Mouse (Mus musculus) adrenal gland (tissue): Measurements from ENCODE around the gene Parl.

Experiments
- intact Hi-C: fragments of 180-260 bp; cut with DNase I; formaldehyde crosslinking; loops from one replicate; pipeline ENCODE4 v1.15.1; 2025
- long read RNA-seq, 2 experiments: library from polyadenylated mRNA; unstranded; transcript quantifications; one replicate each; pipeline ENCODE4 v2.0.0; 2020; ENCODE audit warnings: borderline replicate concordance in 1 of 2; ENCODE audit not compliant: insufficient replicate concordance in 1 of 2

Parl gene
- long read RNA-seq, experiment 1, transcript Parl-201 (10 exons, 1,348 nt): major isoform, 69 of 82 reads
- long read RNA-seq, experiment 1, partial matches to known transcripts: 4 of 82 reads
- long read RNA-seq, experiment 1, other reads (novel, unspliced or antisense): 5 of 82 reads
- long read RNA-seq, experiment 2, transcript Parl-201 (10 exons, 1,348 nt): major isoform, 84 of 91 reads
- long read RNA-seq, experiment 2, partial matches to known transcripts: 0 of 91 reads
- long read RNA-seq, experiment 2, other reads (novel, unspliced or antisense): 5 of 91 reads

DNA sequence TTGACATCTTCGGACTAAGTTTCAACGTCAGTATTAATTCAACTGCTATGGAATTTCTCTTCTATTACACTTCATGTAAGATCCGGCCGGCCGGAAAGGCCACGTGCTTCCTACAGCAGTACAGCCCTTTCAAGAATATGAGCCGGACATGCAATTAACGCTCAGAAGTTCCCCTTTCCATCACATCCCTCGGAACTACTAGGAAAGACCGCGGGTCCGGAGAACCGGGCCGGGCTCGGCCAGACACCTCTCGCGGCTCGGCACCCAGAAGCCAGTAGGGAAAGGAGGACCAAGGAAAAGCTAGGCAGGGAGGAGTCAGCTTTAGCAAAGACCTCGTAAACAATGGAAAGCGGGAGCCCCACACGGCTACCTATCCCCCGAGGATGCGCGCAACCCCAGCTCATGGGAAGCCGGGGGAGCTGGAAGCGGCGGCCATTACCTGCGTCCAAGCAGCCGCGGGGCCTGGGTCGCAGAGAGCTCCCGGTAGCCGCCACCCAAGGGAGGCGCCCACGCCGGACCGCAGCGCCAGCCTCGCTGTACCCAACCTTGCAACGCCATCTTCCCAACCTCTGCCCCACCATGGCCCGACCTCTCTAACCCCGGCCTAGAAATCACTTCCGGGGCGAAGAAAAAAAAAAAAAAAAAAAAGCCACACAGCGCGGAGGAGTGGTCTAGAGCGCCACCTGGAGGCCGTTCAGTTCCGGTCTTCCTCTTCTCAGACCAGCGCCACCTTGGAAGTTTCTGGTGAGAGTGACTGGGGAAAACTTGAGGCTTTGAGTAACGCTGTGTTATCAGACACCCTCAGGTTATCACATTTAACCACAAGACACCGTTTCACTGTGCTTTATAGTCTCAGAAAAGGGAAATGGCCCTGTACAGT, at the start of gene Parl:
TSS of gene Parl (minus strand) at position 618 of the 880 bp plus-strand sequence.
- intact Hi-C loops: loop anchor here (2.0 kb wide), 1 partner anchor 89 kb away; no protein-coding TSS in a partner anchor

DNA sequence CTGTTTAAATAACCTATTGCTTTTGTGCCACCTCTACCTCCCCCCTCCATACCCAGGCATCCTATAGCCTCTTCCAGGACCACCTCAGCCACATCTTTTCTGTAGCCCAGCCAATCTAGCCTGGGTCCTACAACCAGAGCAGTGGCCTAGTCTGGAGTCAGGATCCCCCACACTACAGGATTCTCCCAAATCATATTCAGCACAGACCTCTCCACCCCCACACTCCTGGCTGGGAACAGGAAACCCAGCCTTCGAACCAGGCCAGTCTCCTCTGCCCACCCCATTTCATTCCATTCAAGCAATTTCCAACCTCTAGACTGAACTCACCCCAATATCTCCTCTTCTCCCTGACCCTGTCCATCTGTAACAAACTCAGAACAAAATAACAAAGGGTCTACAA, 43.3 kb upstream of the Parl start:
- intact Hi-C loops: loop anchor here (10.0 kb wide), 1 partner anchor 139 kb away; no protein-coding TSS in a partner anchor

DNA sequence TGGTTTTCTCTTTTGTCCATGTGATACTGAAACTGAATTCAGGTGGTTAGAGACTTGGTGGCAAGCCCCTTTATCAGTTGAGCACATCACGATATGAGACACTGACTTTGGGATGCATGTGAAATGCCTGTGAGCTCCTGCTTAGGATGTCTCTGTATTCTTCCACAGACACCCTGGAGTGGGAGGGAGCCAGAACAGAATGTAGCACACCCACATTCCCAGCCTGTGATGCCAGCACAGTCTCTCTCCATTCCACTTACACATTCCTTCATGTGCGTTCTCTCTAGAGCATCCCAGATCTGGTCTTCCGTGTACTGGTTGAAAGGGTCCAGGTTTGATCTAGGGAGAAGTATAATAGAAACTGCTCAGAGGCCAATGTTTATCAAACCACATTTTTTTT, 36.4 kb upstream of the Parl start:
- intact Hi-C loops: no loop called here

DNA sequence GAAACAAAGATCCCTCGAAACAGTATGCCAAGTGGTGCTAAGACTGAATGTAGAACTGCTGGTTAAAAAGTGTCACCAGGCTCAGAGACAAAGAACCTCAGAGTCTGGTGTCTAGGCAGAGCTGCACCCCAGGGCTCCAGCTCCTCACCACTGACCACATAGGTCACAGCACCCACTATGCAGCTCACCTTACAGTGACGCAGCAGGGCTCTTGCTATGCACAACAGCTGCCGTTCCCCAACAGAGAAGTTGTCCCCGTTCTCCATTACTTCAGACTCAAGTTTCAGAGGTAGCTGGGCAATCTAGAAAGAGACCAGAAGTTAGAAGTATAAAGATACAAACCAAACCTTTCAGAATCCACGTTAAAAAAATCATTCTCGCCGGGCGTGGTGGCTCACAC, 32.7 kb upstream of the Parl start:
- intact Hi-C loops: no loop called here

DNA sequence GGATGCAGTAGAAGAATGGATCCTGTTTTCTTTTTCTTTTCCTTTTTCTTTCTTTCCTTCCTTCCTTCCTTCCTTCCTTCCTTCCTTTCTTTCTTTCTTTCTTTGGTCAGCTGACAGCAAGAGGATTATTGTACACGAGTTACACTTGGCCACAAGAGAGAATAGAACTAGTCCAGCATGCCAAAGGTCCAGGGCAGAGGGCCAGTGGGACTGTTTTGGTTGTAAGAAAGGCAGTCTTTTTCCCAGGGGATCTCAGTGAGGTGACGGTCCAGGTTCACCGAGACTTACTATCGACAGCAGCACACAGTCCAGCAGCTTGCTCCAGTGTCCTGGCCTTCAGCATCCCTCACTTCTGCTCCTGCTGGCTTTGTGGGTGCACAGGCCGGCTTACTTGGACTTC, 26.1 kb upstream of the Parl start:
- intact Hi-C loops: no loop called here

DNA sequence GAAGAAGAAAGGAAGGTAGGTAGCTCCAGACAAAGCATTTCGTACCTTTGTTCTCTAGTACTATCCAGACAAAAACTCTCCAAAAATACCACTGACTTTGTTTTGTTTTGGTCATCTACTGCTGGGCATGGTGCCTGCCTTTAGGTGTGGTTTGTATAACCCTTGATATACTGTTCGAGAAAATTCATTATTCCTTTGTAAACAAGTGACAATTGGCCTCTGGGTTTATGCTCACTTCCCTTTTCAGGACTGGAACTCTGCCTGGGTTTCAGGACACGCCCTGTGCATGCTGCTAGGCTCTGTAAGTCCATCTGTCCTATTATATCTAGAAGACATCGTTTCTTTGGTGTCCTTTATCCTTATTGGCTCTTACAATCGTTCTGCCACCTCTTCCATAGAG, 23.1 kb upstream of the Parl start, which contains the start of gene Cyp2ab1:
TSS of gene Cyp2ab1 (minus strand) at position 119 of the 400 bp plus-strand sequence.
- intact Hi-C loops: no loop called here

DNA sequence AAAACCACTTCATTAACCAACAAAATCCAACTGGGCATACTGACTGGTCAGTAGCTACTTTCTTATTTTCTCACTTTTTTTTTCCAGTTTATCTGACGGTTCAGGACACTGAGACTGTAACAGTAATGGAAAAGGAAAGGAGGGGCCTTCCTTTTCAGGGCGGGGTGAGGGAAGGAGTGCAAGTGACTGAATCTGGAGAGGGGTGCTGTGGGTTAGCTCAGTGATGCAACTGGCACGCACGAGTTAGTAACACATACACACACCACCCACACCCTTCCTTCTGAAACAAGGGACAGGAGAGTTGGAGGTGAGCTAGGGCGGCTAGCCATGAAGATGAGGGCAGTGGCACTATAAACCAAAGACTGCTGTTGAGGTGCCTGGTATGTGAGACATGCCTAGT, 21.7 kb upstream of the Parl start:
- intact Hi-C loops: no loop called here

DNA sequence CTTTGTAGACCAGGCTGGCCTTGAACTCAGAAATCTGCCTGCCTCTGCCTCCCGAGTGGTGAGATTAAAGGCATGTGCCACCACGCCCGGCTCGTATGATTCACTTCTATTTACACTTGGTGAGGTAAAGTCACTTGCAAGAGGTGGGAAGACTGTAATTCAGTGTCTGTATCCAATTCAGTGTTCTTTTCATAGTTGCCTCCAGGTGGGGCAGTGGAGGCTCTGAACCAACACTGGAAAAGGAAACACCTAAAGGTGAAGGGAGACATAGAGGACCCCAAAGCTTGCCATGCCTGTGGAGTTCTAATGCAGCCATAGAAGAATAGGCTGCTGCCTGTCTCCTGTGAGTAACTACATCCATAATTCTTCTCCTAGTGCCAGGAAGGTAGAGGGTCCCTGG, 20.1 kb upstream of the Parl start:
- intact Hi-C loops: no loop called here

DNA sequence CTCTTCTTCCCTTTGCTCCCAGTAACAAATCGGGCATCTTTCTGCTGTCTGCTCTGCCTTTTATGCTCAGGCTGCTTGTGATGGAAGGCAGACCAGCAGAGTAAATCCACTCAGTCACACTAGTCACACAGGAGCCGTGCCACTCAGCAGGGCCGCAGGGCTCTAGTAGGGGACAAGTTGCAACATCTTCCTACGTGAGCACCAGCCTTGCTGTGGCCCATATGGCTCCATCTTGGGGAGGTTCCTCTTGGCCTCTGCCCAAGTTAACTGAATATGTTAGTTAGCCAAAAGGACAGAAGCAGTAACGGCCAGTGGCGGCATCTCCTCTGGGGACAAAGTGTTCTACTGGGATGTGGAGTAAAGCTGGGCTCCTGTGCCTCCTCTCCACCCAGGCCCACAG, 14.6 kb upstream of the Parl start:
- intact Hi-C loops: no loop called here

DNA sequence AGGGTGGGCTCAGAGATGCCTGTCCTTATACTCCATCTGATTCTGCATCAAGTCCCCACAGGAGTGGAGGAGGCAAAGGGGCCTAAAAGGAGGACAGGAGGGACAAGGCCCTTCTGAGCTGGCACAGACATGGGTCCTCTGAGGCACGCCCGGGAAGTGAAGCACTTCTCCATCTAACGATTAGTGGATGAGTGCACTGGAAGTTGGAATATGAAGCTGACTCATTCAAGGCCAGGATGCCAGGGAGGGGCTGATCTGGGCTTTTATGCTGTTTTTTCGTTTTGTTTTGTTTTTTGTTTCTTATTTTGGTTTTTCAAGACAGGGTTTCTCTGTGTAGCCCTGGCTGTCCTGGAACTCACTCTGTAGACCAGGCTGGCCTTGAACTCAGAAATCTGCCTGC, 13.1 kb upstream of the Parl start:
- intact Hi-C loops: no loop called here

DNA sequence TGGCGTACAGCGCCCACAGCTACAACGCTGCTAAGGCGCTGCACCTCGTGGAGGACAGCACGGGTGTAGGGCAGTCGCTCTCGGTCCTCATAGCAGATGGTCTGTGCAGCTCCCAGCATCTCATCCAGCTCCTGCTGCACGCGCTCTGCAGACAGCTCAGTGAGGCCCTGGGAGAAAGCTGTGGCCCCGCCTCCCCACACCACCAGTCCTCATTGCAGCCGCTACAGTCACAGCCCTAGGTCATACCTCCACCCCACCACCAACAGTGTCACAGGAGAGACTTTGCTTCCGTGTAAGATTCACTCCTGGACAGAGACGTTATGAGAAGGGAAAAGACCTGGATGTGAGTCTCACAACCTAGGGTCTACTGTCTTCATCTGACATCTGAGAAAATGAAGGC, 10.1 kb upstream of the Parl start:
- intact Hi-C loops: no loop called here

DNA sequence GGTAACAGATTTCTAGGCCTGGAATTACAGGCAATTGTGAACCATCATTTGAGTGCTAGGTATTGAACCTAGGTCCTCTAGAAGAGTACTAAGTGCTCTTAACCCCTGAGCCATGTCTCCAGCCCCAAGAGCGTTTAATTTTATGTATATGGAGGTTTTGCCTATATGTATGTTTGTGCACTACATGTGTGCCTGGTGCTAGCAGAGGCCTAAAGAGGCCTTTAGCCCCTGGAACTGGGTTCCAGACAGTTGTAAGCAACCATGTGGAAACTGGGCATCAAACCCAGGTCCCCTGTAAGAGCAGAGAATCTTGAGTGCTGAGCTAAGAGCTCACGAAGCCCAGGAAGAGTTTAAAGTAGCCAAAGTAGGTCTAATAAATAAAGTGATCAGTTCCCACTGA, 2.1 kb downstream of the Parl start:
- intact Hi-C loops: no loop called here

DNA sequence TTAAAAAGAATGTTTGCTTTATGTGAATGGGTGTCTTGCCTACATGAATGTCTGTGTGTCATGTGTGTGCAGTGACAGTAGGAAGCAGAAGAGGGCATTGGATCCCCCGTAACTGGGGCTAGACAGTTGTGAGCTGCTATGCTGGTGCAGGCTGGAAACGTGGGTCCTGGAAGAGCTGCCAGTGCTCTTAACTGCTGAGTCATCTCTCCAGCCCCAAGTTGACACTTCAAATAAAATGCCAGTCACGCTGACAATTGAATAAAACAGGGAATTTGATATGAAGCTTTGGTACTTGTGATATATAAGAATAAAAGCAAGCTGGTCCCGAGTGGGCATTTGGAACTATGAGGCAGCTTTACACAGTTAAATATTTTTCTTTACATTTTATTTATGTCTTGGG, 21.9 kb downstream of the Parl start:
- intact Hi-C loops: no loop called here

DNA sequence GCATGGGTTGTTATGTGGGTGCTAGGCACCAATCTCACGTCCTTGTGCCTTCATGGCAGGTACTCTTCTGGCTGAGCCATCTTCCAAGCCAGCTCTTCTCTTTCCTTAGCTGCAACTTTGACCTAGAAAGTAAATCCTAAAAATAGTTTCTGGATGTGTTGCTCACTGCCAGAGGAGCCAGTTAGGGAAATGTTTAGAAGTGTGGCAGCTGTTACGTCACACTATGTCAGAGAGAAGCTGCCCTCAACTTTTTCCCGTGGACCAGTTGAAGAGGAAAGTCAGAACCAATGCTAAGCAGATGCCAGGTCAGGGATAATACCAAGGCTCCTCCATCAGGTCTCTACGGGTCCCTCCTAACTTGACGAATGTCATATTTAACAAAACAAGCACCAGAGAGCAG, 22.8 kb downstream of the Parl start:
- intact Hi-C loops: no loop called here

DNA sequence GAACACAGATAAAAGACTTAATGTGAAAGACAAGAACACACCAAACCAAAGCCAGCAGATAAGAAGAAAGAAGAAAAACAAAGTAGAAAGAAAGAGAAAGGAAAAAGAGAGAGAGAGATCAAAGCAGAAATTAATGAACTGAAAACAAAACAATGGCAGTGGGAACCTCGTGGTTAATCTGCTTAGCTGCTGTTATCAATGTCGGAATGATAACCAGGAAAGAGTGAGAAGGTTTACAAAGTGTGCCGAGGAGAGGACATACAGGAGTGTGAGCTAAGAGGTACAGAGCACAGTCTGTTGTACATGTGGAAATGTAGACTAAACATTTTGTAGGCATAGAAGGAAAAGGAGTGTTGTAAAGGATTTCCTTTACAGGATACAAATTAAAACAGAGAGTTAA, 29.2 kb downstream of the Parl start:
- intact Hi-C loops: no loop called here

DNA sequence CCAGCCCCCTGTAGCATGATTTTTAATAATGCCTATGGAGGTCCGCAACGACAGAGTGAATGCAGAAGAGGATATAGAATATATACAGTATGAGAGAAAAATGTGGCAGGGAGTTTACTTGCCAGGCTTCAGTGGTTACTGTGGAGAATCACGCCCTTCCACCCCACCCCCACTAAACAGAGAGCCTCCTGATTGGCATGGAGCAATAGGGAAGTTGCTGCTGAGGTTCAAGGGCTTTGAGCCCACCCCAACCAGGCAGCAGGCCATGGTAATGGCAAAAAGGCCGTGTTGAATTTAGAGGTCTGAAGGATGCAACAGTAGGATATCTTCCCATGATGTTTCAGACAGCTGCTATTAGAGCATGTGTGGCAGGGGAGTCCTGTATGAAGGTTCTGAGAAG, 30.8 kb downstream of the Parl start:
- intact Hi-C loops: no loop called here

DNA sequence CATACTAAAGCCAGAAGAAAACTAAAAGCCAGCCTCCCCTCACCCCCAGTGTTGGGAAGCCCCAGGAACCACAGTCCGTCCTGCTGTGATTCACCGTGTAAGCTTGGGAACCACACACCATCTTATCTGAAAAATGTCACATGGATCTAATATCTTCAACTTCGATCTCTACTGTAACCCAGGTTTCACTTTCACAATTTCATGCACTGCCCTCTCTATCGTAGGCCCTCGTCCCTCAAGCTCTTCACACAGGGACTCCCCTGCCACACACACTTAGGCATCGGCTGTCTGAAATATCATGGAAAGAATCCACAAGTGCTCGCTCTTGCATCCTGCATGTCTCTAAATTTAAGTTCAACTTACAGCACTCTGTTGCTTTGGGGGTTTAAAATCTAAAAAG, 37.1 kb downstream of the Parl start:
- intact Hi-C loops: no loop called here

DNA sequence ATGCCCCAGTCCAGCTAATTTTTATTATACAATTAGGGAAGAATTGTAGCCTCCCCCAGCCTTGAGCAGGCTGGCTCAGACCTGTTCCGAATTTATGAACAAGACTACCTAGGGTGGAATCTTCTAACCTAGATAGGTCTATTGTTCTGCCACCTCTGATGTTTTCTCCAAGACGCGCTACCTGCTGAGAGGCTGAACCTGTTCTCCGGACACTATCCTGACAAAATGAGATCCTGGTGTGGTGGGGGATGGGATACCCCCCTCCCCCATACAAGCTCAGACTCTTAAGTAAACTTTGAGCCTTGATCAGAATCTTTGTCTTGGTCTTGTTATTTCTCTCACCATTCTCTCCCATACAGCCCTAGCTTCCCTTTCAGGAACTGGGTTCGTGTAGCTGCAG, 44.3 kb downstream of the Parl start:
- intact Hi-C loops: no loop called here

DNA sequence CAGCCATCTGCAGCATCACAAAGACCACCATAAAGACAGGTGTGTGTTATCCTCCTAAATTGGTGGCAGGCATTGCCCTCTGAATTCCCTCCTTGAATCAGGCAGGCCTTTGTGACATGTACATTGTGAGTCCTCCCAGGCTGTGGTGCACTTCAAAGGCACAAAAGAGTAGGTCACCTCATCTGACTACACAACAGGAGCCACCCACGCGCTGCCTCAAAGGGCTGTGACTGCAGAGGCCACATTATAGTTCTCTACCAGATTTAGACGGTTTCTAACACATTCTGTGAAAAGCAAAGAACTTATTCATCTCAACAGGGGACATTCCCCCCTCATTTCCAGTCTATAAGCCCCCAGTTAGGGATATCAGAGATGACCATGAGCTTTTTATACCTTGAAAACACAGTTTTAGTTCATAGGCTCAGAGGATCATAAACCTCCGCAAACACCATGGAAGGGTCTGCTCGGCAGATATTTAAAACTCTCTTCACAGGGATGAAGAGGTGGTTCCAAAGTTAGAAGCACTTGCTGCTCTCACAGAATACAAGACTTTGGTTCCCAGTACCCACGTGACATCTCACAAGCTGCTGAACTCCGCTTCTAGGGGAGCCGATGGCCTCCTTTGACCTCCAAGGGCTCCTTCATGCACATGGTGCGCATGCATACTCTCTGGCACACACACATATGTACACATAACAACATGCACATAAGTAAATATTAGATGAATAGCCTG, 53.6 kb downstream of the Parl start:
- intact Hi-C loops: no loop called here

DNA sequence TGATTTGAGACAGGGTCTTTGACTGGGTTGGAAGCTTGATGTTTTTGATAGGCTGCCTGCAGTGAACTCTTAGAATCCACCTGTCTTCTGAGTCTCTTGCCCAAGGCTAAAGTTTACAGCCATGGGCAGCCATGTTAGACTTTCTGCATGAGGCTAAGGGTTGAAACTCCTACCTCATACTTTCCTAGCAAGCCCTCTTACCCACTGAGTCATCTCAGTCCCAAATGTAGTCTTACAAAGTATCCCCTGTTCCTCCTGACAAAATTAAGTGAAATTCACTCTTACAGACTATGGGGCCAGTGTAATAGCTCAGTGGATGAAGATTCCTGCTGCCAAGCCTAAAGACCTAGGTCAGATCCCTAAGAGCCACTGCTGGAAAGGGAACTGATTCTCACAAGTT, 55.1 kb downstream of the Parl start:
- intact Hi-C loops: no loop called here

DNA sequence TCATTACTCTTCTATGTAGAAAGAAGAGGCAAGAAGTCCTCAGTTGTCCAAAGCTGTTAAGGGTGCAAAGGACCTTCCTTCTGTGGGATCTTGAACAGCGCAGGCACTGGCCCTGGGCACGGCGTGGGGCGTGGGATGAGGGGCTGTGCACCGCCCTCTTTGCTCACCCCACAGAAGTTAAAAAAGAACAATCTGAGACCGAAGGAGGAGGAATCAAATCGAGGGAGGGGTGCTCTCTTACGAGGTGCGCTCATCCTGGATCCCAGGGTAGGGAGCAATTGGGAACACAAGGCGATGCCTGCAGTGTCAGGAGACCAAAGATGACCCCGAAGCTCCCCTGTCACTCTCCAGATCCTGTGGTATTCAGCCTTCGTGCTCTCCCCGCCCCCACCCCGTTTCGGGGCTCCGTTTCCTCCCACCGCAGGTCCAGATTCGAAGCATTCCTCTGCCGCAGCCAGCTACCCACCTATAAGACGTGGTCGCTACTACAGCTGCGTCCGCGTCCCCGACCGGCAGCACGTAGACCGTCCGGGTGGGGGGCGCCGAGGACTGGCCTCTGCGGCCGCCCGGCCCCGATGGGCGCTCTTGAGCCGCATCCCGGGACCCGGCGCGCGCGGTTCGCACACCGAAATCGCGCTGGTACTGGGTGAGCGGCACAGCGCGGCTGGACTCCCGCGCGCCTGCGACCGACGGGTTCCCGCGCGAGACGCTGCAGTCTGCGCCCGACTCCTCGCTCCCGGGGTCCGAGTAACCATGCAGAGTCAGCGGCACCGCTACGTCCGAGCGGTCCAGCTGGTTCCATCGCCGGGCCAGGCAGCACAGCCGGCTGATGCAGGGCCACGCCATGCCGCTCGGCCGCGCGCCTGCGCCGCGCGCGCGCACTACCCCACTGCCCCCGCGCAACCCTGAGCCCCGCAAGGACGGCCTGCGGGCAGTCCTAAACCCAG, 61.4 kb downstream of the Parl start, which contains the start of gene Map6d1:
TSS of gene Map6d1 (minus strand) at position 891 of the 947 bp plus-strand sequence.
- intact Hi-C loops: no loop called here
